Mouse (Mus musculus) kidney, postnatal 0 days (tissue): ENCODE results near the gene Lad1. TPM values are rescaled to one million over a fixed set of nuclear protein-coding genes. Genes with fewer than 3 reads are reported as not detected.
A peak's percentile ranks its signal among the peaks of the same experiment; 100 is the strongest.

Source experiments
- ATAC-seq: fragments of 200-750 bp; cut with Nextera tagmentation; replicated peaks from 2 replicates; pipeline ENCODE4 v1.8.0; 2017; ENCODE audit warnings: low read depth, moderate number of reproducible peaks, moderate TSS enrichment, moderate library complexity; ENCODE audit not compliant: low FRiP score
- DNase-seq: peaks from one replicate; pipeline ENCODE4 v3.0.0-alpha.2; 2016; ENCODE audit warnings: low spot score
- H3K27ac ChIP-seq: fragments of 300-500 bp; sonication (generic); 2 replicates; pipeline ENCODE4 v1.5.1; 2014; ENCODE audit warnings: mild to moderate bottlenecking
- H3K27me3 ChIP-seq: fragments of 300-500 bp; sonication (generic); 2 replicates; pipeline ENCODE4 v1.6.1; 2014; ENCODE audit warnings: low read length, mixed read lengths; ENCODE audit not compliant: insufficient read depth
- H3K36me3 ChIP-seq: fragments of 300-500 bp; sonication (generic); 2 replicates; pipeline ENCODE4 v1.6.1; 2014; ENCODE audit warnings: low read length, mixed read lengths; ENCODE audit not compliant: insufficient read depth
- H3K4me1 ChIP-seq: fragments of 300-500 bp; sonication (generic); replicated peaks from 2 replicates; pipeline ENCODE4 v1.6.1; 2014; ENCODE audit warnings: antibody characterized with exemption, low read length, mixed read lengths; ENCODE audit not compliant: insufficient read depth
- H3K4me2 ChIP-seq: fragments of 300-500 bp; sonication (generic); 2 replicates; pipeline ENCODE4 v1.6.1; 2014; ENCODE audit warnings: mild to moderate bottlenecking, low read length, moderate library complexity, mixed read lengths
- H3K4me3 ChIP-seq: fragments of 300-500 bp; sonication (generic); replicated peaks from 2 replicates; pipeline ENCODE4 v1.5.1; 2014; ENCODE audit warnings: low read depth, low read length
- H3K9ac ChIP-seq: fragments of 300-500 bp; sonication (generic); 2 replicates; pipeline ENCODE4 v1.6.1; 2014; ENCODE audit warnings: low read depth, low read length
- H3K9me3 ChIP-seq: fragments of 300-500 bp; sonication (generic); replicated peaks from 2 replicates; pipeline ENCODE4 v1.6.1; 2016; ENCODE audit warnings: low read length, inconsistent platforms, mixed read lengths
- CTCF ChIP-seq: IDR thresholded peaks from 2 replicates; pipeline ENCODE4 v1.5.1; 2016; ENCODE audit warnings: antibody characterized with exemption, low read depth, mild to moderate bottlenecking, moderate library complexity
- WGBS: fragments of 180-500 bp; shearing (Covaris S2); extraction: QIAGEN DNeasy Blood & Tissue Kit; methylation state at CpG from one replicate; pipeline ENCODE4 v1.1.7; 2014; 5-methylcytosine and 5-hydroxymethylcytosine counted together
- polyA plus RNA-seq: library from polyadenylated mRNA; unstranded; fragments of >200 nt; fragmentation: Nextera tagmentation; extraction: Ambion mirVana; gene quantifications from 2 replicates; pipeline ENCODE4 v1.2.1, GENCODE M21; 2015

Lad1 gene
- polyA plus RNA-seq, 1 experiment from 2014 or later: 28.4 TPM

GRCm38 (mm10) chr1:135789815-135790214 lies 28.6 kb upstream of the Lad1 start:
- ATAC-seq: no peak
- peak; percentile 88 for DNase-seq
- Histone ChIP-seq H3K9ac (no peak overlapping the region), H3K9me3 (no peaks in the 10 kb centered on the region), H3K27ac (no peak overlapping the region), H3K36me3 (no peaks in the 10 kb centered on the region), H3K27me3 (no peaks in the 10 kb centered on the region), H3K4me2 (no peak overlapping the region), H3K4me3 (no peak overlapping the region), H3K4me1 (0 out of 2 replicates have a peak, but pooled peaks cover 3% of the 10 kb centered on the region)
- WGBS: 7% methylated on average over 5 of the region's 5 CpGs
- peak; percentile 99 for TF ChIP-seq CTCF

- DNase-seq (no peak), ATAC-seq (no peak)
- H3K4me1 ChIP-seq: 0 out of 2 replicates have a peak, but pooled peaks cover 3% of the 10 kb centered on the region
- no peaks in the 10 kb centered on the region for H3K27me3 ChIP-seq
- no peak overlapping the region for H3K4me2 ChIP-seq
- no peak overlapping the region for H3K9ac ChIP-seq
- 66% methylated on average over 13 of the region's 13 CpGs for WGBS
- H3K4me3 ChIP-seq: no peak overlapping the region
- no peaks in the 10 kb centered on the region for H3K9me3 ChIP-seq
- TF ChIP-seq CTCF: peak; percentile 16; the same call in 1 of the 2 replicates
- H3K36me3 ChIP-seq: no peaks in the 10 kb centered on the region
- no peak overlapping the region for H3K27ac ChIP-seq
These were observed 26.1 kb upstream of the Lad1 start for GRCm38 (mm10) chr1:135792143-135792939.

GRCm38 (mm10) chr1:135793370-135794215 lies 24.8 kb upstream of the Lad1 start:
- Histone ChIP-seq H3K9me3 (no peaks in the 10 kb centered on the region), H3K36me3 (no peaks in the 10 kb centered on the region), H3K27me3 (no peaks in the 10 kb centered on the region), H3K4me3 (peak overlapping the region; percentile 13; the same call in 1 of the 2 replicates), H3K4me1 (0 out of 2 replicates have a peak, but pooled peaks cover 2% of the 10 kb centered on the region), H3K27ac (peak overlapping the region; percentile 67), H3K4me2 (peak overlapping the region; percentile 57), H3K9ac (0 out of 2 replicates have a peak overlapping the region, but pooled peaks have one; percentile 6)
- DNase-seq: peak; percentile 89
- peak; percentile 64 for ATAC-seq
- WGBS: 6% methylated on average over 27 of the region's 27 CpGs
- no peak for TF ChIP-seq CTCF

GRCm38 (mm10) chr1:135794216-135795134 lies 23.9 kb upstream of the Lad1 start:
- H3K4me1 ChIP-seq: no peaks in the 10 kb centered on the region
- no peaks in the 10 kb centered on the region for H3K36me3 ChIP-seq
- WGBS: 12% methylated on average over 20 of the region's 20 CpGs
- no peak overlapping the region for H3K9ac ChIP-seq
- TF ChIP-seq CTCF: no peak
- H3K27ac ChIP-seq: peak overlapping the region; percentile 67
- no peaks in the 10 kb centered on the region for H3K27me3 ChIP-seq
- ATAC-seq (peak; percentile 47), DNase-seq (peak; percentile 60)
- peak overlapping the region; percentile 13; the same call in 1 of the 2 replicates for H3K4me3 ChIP-seq
- H3K4me2 ChIP-seq: peak overlapping the region; percentile 57
- H3K9me3 ChIP-seq: no peaks in the 10 kb centered on the region

- TF ChIP-seq CTCF: no peak
- ATAC-seq (no peak), DNase-seq (no peak)
- no peaks in the 10 kb centered on the region for H3K9me3 ChIP-seq
- H3K27me3 ChIP-seq: no peaks in the 10 kb centered on the region
- H3K4me3 ChIP-seq: no peak overlapping the region
- H3K4me1 ChIP-seq: peaks cover 8% of the 10 kb centered on the region
- H3K36me3 ChIP-seq: no peaks in the 10 kb centered on the region
- no peak overlapping the region for H3K27ac ChIP-seq
- no peak overlapping the region for H3K4me2 ChIP-seq
- no peak overlapping the region for H3K9ac ChIP-seq
- WGBS: 86% methylated on average over 1 of the region's 1 CpGs
These were observed 19.9 kb upstream of the Lad1 start for GRCm38 (mm10) chr1:135798492-135798891.
